Mouse (Mus musculus) cerebellum, adult 11-12 months (tissue): ENCODE data around the gene Vars2.

Source experiments
- DNase-seq: peaks from one replicate; pipeline ENCODE4 v3.0.0; 2022

Gene Vars2

DNA sequence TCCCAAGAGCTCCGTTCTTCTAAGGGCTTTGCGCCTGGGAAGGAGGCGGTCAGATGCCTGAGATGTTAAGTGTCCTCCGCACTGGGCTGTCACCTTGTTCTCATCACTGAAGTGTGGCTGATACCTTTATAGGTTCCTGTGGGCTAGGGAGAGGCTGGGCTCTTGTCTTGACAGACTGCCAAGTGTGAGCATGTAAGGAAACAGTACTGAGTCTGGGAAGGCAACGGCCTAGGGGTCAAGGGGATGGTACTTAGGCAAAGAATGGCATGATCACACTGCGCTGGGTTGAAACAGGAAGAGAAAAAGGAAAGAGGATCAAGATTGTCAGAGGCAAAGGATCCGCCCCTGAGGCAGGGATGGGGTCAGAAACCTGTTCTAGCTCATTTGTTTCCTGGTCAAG, 40.9 kb downstream of the Vars2 start, which contains the start of gene Gm9573:
Gene Gm9573 (minus strand): TSS at position 101 of the 400 bp plus-strand sequence.
- no peak for DNase-seq

DNA sequence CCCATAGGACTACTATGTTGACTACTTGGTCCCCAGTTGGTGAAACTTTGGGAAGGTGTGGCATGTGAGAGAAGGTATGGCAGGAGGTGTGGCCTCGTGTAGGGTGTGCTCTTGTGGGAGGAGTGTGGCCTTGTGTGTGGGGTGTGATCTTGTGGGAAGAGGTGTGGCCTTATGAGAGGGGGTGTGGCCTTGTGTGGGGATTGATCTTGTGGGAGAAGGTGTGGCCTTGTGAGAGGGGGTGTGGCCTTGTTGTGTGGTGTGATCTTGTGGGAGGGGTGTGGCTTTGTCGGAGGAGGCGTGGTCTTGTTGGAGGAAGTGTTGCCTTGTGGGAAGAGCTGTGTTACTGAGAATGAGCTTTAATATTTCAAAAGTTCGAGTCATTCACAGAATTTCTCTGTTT, 50.3 kb downstream of the Vars2 start:
- DNase-seq: no peak
